Mouse (Mus musculus) hindbrain, postnatal 0 days (tissue): ENCODE measurements around the gene Rragd. TPM values are rescaled to one million over a fixed set of nuclear protein-coding genes. Genes with fewer than 3 reads are reported as not detected.

ENCODE experiments used
- ATAC-seq: fragments of 200-750 bp; cut with Nextera tagmentation; 2 replicates; pipeline ENCODE4 v1.8.0; 2017; ENCODE audit warnings: mild to moderate bottlenecking, moderate TSS enrichment, moderate library complexity
- DNase-seq: peaks from one replicate; pipeline ENCODE4 v3.0.0-alpha.2; 2015; ENCODE audit warnings: low spot score
- H3K27ac ChIP-seq: fragments of 300-500 bp; sonication (generic); 2 replicates; pipeline ENCODE4 v1.5.1; 2014; ENCODE audit warnings: mild to moderate bottlenecking
- H3K27me3 ChIP-seq: fragments of 300-500 bp; sonication (generic); 2 replicates; pipeline ENCODE4 v1.6.1; 2014; ENCODE audit warnings: low read length, mixed read lengths; ENCODE audit not compliant: insufficient read depth
- H3K36me3 ChIP-seq: fragments of 300-500 bp; sonication (generic); 2 replicates; pipeline ENCODE4 v1.6.1; 2014; ENCODE audit warnings: low read length, mixed read lengths; ENCODE audit not compliant: insufficient read depth
- H3K4me1 ChIP-seq: fragments of 300-500 bp; sonication (generic); 2 replicates; pipeline ENCODE4 v1.6.1; 2014; ENCODE audit warnings: antibody characterized with exemption, low read length, mixed read lengths; ENCODE audit not compliant: insufficient read depth
- H3K4me2 ChIP-seq: fragments of 300-500 bp; sonication (generic); 2 replicates; pipeline ENCODE4 v1.6.1; 2014; ENCODE audit warnings: low read depth, mild to moderate bottlenecking, low read length, moderate library complexity, mixed read lengths
- H3K4me3 ChIP-seq: fragments of 300-500 bp; sonication (generic); 2 replicates; pipeline ENCODE4 v1.5.1; 2014; ENCODE audit warnings: low read length
- H3K9ac ChIP-seq: fragments of 300-500 bp; sonication (generic); replicated peaks from 2 replicates; pipeline ENCODE4 v1.6.1; 2014; ENCODE audit warnings: mild to moderate bottlenecking, low read length, moderate library complexity, mixed read lengths
- H3K9me3 ChIP-seq: fragments of 300-500 bp; sonication (generic); 2 replicates; pipeline ENCODE4 v1.6.1; 2016; ENCODE audit warnings: low read length, mixed read lengths
- CTCF ChIP-seq: IDR thresholded peaks from 2 replicates; pipeline ENCODE4 v1.5.1; 2016; ENCODE audit warnings: antibody characterized with exemption, control low read depth, low read depth
- WGBS: fragments of 180-500 bp; shearing (Covaris S2); extraction: QIAGEN DNeasy Blood & Tissue Kit; methylation state at CpG from one replicate; pipeline ENCODE4 v1.1.7; 2014; 5-methylcytosine and 5-hydroxymethylcytosine counted together
- polyA plus RNA-seq: library from polyadenylated mRNA; unstranded; fragments of >200 nt; fragmentation: Nextera tagmentation; extraction: Ambion mirVana; gene quantifications from 2 replicates; pipeline ENCODE4 v1.2.1, GENCODE M21; 2015
- total RNA-seq: library from RNA; depleted of rRNA; stranded (reverse); fragments of >200 nt; gene quantifications from 2 replicates; pipeline ENCODE4 v1.2.3, GENCODE M21; 2014; rRNA removed

Gene Rragd
- total and polyA plus RNA-seq, 2 experiments from 2014 or later: 26.1 to 37.5 TPM

- H3K27ac ChIP-seq: no peak overlapping the region; the same call in 1 of the 2 replicates
- H3K4me2 ChIP-seq: no peak overlapping the region
- no peaks in the 10 kb centered on the region for H3K9me3 ChIP-seq
- TF ChIP-seq CTCF: no peak
- no peaks in the 10 kb centered on the region for H3K36me3 ChIP-seq
- no peaks in the 10 kb centered on the region for H3K4me1 ChIP-seq
- no peaks in the 10 kb centered on the region for H3K27me3 ChIP-seq
- DNase-seq (peak; percentile 78), ATAC-seq (peak; percentile 80)
- WGBS: 47% methylated on average over 6 of the region's 6 CpGs
- no peak overlapping the region for H3K9ac ChIP-seq
- H3K4me3 ChIP-seq: no peak overlapping the region
Observed at GRCm38 (mm10) chr4:33068894-33069293, 86.1 kb downstream of the Rragd start.

DNA sequence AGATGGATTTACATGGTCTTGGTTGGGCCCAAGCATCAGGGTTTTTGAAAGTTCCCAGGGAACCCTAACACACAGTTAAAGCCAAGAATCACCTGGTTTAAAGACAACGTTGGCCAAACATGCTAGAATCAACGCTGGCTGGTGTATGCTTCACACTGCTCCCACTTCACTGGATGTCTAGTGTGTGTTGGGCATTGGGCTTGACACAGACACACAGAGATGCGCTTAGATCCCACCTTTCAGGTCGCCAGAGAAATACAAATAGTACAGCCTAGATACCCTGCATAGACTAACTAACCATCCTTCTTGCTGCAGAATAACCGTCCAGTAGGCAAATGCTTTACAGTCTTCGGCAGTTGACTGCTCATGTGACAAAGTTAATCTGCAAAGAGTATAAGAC is 87.5 kb downstream of the Rragd start:
- Histone ChIP-seq H3K4me2 (no peak overlapping the region), H3K9ac (no peak overlapping the region), H3K4me3 (no peak overlapping the region), H3K9me3 (no peaks in the 10 kb centered on the region), H3K27me3 (no peaks in the 10 kb centered on the region), H3K36me3 (no peaks in the 10 kb centered on the region), H3K4me1 (no peaks in the 10 kb centered on the region), H3K27ac (no peak overlapping the region)
- 92% methylated on average over 6 of the region's 6 CpGs for WGBS
- ATAC-seq (no peak), DNase-seq (no peak)
- TF ChIP-seq CTCF: no peak

- H3K36me3 ChIP-seq: no peaks in the 10 kb centered on the region
- no peaks in the 10 kb centered on the region for H3K4me1 ChIP-seq
- 93% methylated on average over 6 of the region's 6 CpGs for WGBS
- no peak for TF ChIP-seq CTCF
- no peaks in the 10 kb centered on the region for H3K9me3 ChIP-seq
- H3K27me3 ChIP-seq: no peaks in the 10 kb centered on the region
- H3K4me3 ChIP-seq: no peak overlapping the region
- ATAC-seq (no peak), DNase-seq (no peak)
- H3K9ac ChIP-seq: no peak overlapping the region
- no peak overlapping the region for H3K4me2 ChIP-seq
- H3K27ac ChIP-seq: no peak overlapping the region
Observed at GRCm38 (mm10) chr4:33071337-33071736, 88.5 kb downstream of the Rragd start.

Other genes starting within 250 kb of the Rragd start
- 31.9 and 33.1 TPM in 2 replicates for gene Lyrm2, start 182.8 kb upstream of the Rragd start, total RNA-seq
- gene Lyrm2, start 182.8 kb upstream of the Rragd start, polyA plus RNA-seq: 114 and 118 TPM in 2 replicates
- 26.5 and 32.3 TPM in 2 replicates for gene Ankrd6, start 32.2 kb upstream of the Rragd start, total RNA-seq
- gene Ankrd6, start 32.2 kb upstream of the Rragd start, polyA plus RNA-seq: 17.3 and 18.3 TPM in 2 replicates
- 104 TPM in 2 replicates for gene Ube2j1, start 48.4 kb downstream of the Rragd start, total RNA-seq
- gene Ube2j1, start 48.4 kb downstream of the Rragd start, polyA plus RNA-seq: 67.5 and 71.5 TPM in 2 replicates
- 0.37 and 5.0 TPM in 2 replicates for gene Gabrr2, start 80.0 kb downstream of the Rragd start, total RNA-seq
- 0.18 and 0.25 TPM in 2 replicates for gene Gabrr2, start 80.0 kb downstream of the Rragd start, polyA plus RNA-seq
- gene Gabrr1, start 149.5 kb downstream of the Rragd start, total RNA-seq: 0.21 TPM in 1 of 2 replicates, not detected in the other
- 0.37 and 0.61 TPM in 2 replicates for gene Gabrr1, start 149.5 kb downstream of the Rragd start, polyA plus RNA-seq
- 12.1 and 13.2 TPM in 2 replicates for gene Pm20d2, start 206.7 kb downstream of the Rragd start, total RNA-seq
- 3.4 and 3.6 TPM in 2 replicates for gene Pm20d2, start 206.7 kb downstream of the Rragd start, polyA plus RNA-seq
- gene Srsf12, start 226.0 kb downstream of the Rragd start, total RNA-seq: 53.6 and 56.6 TPM in 2 replicates
- 59.5 and 64.9 TPM in 2 replicates for gene Srsf12, start 226.0 kb downstream of the Rragd start, polyA plus RNA-seq